Mouse (Mus musculus) subcutaneous adipose tissue, adult 2 months (tissue): Measurements from ENCODE around the gene Adam26b. TPM values are rescaled to one million over a fixed set of nuclear protein-coding genes. Genes with fewer than 3 reads are reported as not detected.

Source experiments
- polyA plus RNA-seq: library from polyadenylated mRNA; depleted of rRNA; stranded (reverse); fragments of >200 nt; gene quantifications from 2 replicates; pipeline ENCODE4 v1.2.3, GENCODE M21; 2012; ENCODE audit warnings: low replicate concordance; rRNA removed

Adam26b gene
- not detected in 2 replicates for polyA plus RNA-seq

DNA sequence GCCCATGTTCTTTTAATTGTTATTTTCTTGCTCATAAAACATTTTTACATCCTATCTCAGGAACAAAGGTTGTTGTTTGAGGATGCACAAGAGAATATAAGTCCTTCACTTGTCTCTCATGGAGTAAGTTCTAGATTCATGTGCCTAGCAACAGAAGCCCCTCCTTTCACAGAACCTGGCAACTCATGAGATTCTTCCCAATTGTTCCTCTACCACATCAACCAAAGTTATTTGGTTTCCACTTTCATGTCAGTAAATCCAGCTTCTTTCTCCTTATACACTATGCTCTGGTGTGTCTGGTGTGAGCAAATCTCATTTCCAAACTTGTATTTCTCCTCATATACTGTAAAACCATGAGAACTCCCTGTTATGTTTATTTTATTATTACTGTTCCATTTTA, at the start of gene Adam26b:
TSS of gene Adam26b (minus strand) at position 101 of the 400 bp plus-strand sequence.

DNA sequence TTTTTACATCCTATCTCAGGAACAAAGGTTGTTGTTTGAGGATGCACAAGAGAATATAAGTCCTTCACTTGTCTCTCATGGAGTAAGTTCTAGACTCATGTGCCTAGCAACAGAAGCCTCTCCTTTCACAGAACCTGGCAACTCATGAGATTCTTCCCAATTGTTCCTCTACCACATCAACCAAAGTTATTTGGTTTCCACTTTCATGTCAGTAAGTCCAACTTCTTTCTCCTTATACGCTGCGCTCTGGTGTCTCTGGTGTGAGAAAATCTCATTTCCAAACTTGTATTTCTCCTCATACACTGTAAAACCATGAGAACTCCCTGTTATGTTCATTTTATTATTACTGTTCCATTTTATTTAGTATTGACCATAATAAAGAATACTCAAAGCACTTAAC, 48.7 kb upstream of the Adam26b start, which contains the start of gene Adam26a:
TSS of gene Adam26a (minus strand) at position 101 of the 400 bp plus-strand sequence.

Other genes with a start within 250 kb of the Adam26b start
- gene Zfp42, start 221.1 kb downstream of the Adam26b start, polyA plus RNA-seq = not detected in 2 replicates
- gene Adam26a, start 48.6 kb upstream of the Adam26b start, polyA plus RNA-seq = not detected in 2 replicates
- not detected in 2 replicates for gene Gm5346, start 99.2 kb upstream of the Adam26b start, polyA plus RNA-seq
- not detected in 2 replicates for gene Adam34, start 181.9 kb upstream of the Adam26b start, polyA plus RNA-seq